Mouse (Mus musculus): ENCODE measurements around the gene Misp.

Gene Misp

DNA sequence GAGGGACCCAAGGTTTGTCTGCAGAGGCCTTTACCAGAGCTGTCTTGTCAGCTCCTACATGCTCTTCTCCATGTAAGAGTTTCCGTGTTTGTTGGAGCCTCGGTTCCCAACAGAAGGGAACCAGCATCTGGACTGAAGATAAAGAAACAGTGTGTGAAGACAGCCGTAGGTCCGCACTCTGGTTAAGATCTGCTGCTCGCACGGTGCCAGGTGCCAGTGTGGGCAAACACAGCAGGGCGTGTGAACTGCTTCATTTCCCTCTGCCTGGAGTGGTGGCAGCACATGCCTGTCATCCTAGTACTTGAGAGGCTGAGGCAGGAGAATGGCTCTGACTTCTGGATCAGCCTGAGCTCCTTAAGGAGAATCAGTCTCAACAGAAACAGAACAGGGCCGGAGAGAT lies 51.1 kb downstream of the Misp start:
- no peak for DNase-seq (ENCODE audit: extremely low read depth, low read depth)

DNA sequence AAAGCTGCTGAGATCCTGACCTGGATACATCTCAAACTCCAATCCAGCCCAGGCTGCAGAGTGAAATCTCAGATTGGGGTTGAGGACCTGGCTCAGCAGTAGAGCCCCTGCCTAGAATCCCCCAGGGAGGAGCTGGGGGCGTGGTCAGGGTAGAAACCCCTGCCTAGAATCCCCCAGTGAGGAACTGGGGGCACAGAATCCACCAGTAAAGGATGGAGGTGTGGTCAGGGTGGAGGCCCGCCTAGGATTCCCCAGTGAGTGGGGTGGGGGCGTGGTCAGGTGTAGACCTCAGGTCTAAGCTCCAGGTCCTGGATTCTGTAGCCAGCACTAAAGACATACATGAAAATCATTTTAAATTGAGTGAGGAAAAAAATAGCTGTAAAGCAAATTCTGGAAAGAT lies 52.1 kb downstream of the Misp start:
- no peak for DNase-seq (ENCODE audit: extremely low read depth, low read depth)

DNA sequence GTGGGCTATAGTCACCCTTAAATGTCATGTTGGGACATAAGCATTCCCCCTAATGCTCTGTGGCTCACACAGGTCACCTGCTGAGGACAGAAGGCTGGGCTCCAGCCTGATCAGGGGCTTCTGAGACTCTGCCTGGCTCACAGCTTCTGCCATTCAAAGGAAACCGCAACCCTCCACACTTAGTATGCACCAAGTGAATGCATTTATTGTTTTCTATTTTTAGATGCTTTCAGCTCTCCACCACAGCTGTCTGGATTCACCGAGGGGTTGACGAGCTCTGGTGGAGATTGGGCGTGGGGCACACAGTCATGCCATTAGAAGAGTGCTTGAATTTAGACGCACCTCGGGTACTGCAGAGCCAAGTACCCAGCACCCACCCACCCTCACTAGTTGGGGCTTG lies 52.5 kb downstream of the Misp start:
- DNase-seq (ENCODE audit: extremely low read depth, low read depth): no peak

DNA sequence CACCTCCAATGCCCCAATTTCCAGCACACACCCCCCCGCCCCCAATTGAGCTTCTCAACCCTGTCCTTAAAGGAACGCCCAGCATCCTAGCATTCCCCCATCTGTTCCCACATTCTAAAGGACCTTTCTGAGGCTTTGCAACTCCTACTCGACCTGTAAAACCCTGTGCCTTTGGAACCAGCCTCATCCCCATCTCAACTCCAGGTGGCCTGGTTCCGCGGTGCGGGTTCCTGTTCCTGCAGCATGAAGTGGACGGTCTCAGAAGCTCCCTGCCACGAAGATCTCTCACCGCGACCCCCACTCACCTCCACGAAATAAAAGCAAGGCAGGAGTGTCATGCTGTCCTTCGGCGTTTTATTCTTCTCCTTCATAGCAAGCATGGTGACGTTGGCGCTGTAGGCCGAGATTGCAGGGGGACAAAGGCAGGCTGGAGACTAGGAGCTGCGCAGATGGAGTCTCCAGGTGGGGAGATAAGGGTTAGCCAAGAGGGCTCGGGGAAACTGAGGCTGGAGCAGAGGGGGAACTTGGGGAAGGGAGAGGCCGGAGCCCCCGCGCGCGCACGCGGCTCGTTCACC lies 53.0 kb downstream of the Misp start:
- no peak for DNase-seq (ENCODE audit: extremely low read depth, low read depth)

DNA sequence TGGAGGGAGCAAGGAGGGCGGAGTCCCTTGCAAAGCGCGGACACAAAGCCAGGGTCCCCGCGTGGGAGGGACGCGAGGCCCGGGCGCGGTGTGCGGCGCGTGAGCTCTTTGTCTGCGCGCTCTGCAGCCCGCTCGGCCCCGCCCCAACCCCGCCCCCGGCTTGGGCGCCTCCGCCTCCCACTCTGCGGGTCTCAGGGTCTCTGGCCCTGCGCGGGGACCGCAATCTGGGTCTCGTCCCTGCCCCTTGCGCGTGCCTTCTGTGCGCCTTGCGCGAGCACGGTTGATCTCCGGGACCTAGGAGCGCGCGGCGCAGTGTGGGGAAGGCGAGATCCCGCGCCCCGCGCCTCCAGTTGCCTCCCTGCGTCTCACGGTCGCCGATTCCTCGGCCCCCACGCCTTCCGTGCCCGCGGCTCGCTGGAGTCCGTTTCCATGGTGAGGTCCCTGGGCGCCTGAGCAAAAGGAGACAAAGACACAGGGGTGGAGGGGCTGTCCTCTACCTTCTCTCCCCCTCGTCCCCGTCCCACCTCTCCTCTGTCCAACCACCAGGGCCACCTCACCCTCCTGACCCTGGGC lies 53.6 kb downstream of the Misp start, which contains the start of the genes Prtn3 and Plppr3:
Gene Prtn3 (plus strand): TSS at position 187 of the 573 bp plus-strand sequence.
Gene Plppr3 (minus strand): TSS at position 345 of the 573 bp plus-strand sequence.
- DNase-seq (ENCODE audit: extremely low read depth, low read depth): no peak

DNA sequence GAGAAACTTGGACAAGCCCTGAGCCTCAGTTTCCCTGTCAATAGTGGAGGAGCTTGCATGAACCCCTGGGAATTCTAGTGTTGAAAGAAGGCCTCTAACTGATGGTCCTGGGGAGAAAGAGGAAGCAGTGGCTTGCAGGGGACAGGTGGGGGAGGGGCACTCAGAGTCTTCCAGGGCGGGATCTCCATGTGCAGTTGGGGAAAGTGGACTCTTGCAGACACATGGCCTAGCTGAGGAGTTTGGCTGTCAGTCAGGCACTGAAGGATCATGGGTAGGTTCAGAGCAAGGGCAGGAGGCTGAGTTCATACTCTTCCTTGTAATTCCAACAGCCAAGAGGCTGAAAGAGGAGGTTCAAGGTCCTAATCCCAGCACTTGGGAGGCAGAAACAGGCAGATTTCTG lies 56.4 kb downstream of the Misp start:
- peak; percentile 79 for DNase-seq (ENCODE audit: extremely low read depth, low read depth)

DNA sequence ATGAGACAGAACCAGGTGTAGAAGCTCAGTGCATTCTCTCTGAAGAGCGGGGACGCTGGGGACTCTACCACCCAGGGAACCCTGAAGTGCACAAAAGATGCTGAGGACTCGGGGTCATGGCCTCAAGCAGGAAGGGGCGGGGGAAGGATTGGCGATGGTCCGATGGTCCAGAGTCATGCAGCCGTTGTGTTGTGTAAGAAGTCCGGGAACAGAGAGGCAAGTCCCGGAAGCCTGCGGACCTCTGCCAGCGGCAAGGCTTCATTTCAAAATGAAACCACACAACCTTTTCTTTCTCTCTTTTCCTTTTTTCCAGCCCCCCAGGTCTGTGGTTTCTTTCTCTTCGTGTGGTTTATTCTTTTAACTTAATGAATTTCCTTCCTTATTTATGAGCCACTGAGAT lies 57.0 kb downstream of the Misp start:
- DNase-seq (ENCODE audit: extremely low read depth, low read depth): no peak

DNA sequence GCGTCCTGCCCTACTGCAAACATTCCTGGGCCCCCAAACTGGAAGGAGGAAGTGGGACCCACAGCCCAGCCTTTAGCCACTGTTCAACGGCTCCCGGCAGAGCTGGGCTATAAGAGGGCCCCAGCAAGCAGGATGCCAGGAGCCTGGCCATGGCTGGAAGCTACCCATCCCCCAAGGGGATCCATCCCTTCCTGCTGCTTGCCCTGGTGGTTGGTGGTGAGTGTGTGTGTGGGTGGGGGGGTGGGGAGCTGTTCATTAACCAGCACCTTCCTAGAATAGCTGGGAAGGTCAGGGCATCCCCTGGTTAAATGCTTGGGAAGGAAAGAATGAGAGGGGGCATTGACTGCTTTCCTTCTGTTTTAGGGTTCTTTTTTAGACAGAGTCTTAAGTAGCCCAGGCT lies 58.7 kb downstream of the Misp start:
- no peak for DNase-seq (ENCODE audit: extremely low read depth, low read depth)
